Mouse (Mus musculus): ENCODE results near the gene Stam. TPM values are rescaled to one million over a fixed set of nuclear protein-coding genes. Genes with fewer than 3 reads are reported as not detected.

Gene Stam
- polyA plus RNA-seq, 1 experiment from 2014 or later, result 74.1 TPM

Other genes with a start within 250 kb of the Stam start
- gene Hacd1, start 18.0 kb upstream of the Stam start, polyA plus RNA-seq (2015; fragmentation: Nextera tagmentation; extraction: Ambion mirVana), result 82.0 TPM in 2 replicates
- 0.05 and 0.08 TPM in 2 replicates for gene Tmem236, start 100.4 kb downstream of the Stam start, polyA plus RNA-seq (2015; fragmentation: Nextera tagmentation; extraction: Ambion mirVana)
- gene Mrc1, start 155.3 kb downstream of the Stam start, polyA plus RNA-seq (2015; fragmentation: Nextera tagmentation; extraction: Ambion mirVana), result 6.7 and 7.8 TPM in 2 replicates